Mouse (Mus musculus): ENCODE results near the gene Nckap1.

The Nckap1 gene

GRCm38 (mm10) chr2:80581043-80581711, at the start of gene Nckap1:
Nckap1 (minus strand) TSS chr2:80581380.
- WGBS, result under 1% methylated on average over 85 of the region's 88 CpGs

GRCm38 (mm10) chr2:80624523-80624922, 43.3 kb upstream of the Nckap1 start:
- 67% methylated on average over 4 of the region's 4 CpGs for whole genome bisulfite sequencing

GRCm38 (mm10) chr2:80621921-80622320, 40.7 kb upstream of the Nckap1 start:
- 43% methylated on average over 3 of the region's 3 CpGs for WGBS

GRCm38 (mm10) chr2:80618991-80619390, 37.8 kb upstream of the Nckap1 start:
- 88% methylated on average over 3 of the region's 3 CpGs for WGBS

- under 1% methylated on average over 21 of the region's 21 CpGs for WGBS
Measured at GRCm38 (mm10) chr2:80616854-80617737, 35.9 kb upstream of the Nckap1 start, which contains the start of the genes Dusp19 and Nup35. Dusp19 (plus strand) TSS chr2:80617045. Nup35 (plus strand) TSS chr2:80617236.

GRCm38 (mm10) chr2:80612796-80613195, 31.6 kb upstream of the Nckap1 start:
- 56% methylated on average over 2 of the region's 2 CpGs for WGBS

GRCm38 (mm10) chr2:80612286-80612685, 31.1 kb upstream of the Nckap1 start:
- WGBS, result 56% methylated on average over 1 of the region's 1 CpGs

- WGBS, result 67% methylated on average over 19 of the region's 19 CpGs
Measured at GRCm38 (mm10) chr2:80603771-80604426, 22.7 kb upstream of the Nckap1 start.

GRCm38 (mm10) chr2:80602756-80603155, 21.6 kb upstream of the Nckap1 start:
- 96% methylated on average over 13 of the region's 13 CpGs for WGBS

- 54% methylated on average over 3 of the region's 3 CpGs for WGBS
Measured at GRCm38 (mm10) chr2:80599850-80600249, 18.7 kb upstream of the Nckap1 start.

GRCm38 (mm10) chr2:80596960-80597359, 15.8 kb upstream of the Nckap1 start:
- WGBS, result 33% methylated on average over 5 of the region's 5 CpGs

- 40% methylated on average over 4 of the region's 4 CpGs for WGBS
Measured at GRCm38 (mm10) chr2:80594215-80594918, 13.2 kb upstream of the Nckap1 start.

GRCm38 (mm10) chr2:80582356-80582755, 1.2 kb upstream of the Nckap1 start:
- WGBS, result 88% methylated on average over 3 of the region's 3 CpGs

GRCm38 (mm10) chr2:80580311-80580961, 744 bp downstream of the Nckap1 start:
- WGBS, result under 1% methylated on average over 65 of the region's 65 CpGs

- WGBS, result 9% methylated on average over 6 of the region's 6 CpGs
Measured at GRCm38 (mm10) chr2:80579253-80579891, 1.8 kb downstream of the Nckap1 start.

- WGBS, result 83% methylated on average over 1 of the region's 1 CpGs
Measured at GRCm38 (mm10) chr2:80577286-80577685, 3.9 kb downstream of the Nckap1 start.

GRCm38 (mm10) chr2:80570656-80571055, 10.5 kb downstream of the Nckap1 start:
- WGBS, result 36% methylated on average over 4 of the region's 4 CpGs

GRCm38 (mm10) chr2:80567411-80567810, 13.8 kb downstream of the Nckap1 start:
- 53% methylated on average over 4 of the region's 4 CpGs for whole genome bisulfite sequencing

- 43% methylated on average over 3 of the region's 3 CpGs for WGBS
Measured at GRCm38 (mm10) chr2:80561478-80561877, 19.7 kb downstream of the Nckap1 start.

- 84% methylated on average over 5 of the region's 5 CpGs for WGBS
Measured at GRCm38 (mm10) chr2:80560773-80561172, 20.4 kb downstream of the Nckap1 start.

GRCm38 (mm10) chr2:80559655-80560054, 21.5 kb downstream of the Nckap1 start:
- 38% methylated on average over 5 of the region's 5 CpGs for WGBS
